In the genomic region with DNA sequence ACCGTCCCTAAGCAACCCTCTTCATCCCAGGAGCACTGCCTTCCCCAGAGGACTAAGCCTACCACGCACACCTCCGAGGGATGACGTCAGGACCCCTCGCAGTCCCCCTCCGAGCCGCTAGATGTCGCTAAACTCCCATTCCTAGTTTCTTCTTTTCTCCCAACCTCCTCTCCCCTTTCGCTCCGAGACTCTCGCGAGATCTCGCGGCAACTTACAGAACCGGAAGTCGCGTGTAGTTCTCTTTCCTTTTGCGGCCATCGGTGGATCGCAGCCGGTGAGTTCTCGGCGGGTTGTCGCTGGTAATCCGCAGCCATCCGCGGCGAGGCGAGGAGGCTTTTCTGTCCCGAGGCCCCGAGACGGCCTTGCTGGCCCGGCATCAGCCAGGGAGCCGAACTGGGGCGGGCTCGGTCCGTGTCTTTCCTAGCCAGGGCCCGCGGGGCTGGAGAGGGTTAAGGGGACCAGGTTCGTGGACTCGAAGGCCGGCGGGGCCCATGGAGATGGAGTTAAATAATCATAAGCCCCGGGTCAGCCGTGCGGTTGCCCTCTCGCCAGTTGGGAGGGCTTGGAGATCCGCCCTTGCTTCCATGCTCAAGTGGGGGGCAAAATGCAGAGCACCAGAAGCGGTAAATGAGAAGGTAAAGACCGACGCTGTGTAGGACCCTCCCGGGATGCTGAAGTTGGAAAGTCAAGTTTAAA, we compare ENCODE assay signal across 8 mouse cellular contexts. TPM values are rescaled to one million over a fixed set of nuclear protein-coding genes. Genes with fewer than 3 reads are reported as not detected.
A peak's percentile ranks its signal among the peaks of the same experiment; 100 is the strongest.
DNase-seq lines count a peak whose midpoint lies in the region; ATAC-seq and TF ChIP-seq lines count a peak whose summit lies in the region.

Gene Rpl26, plus strand, starts transcription at position 233 of the 696 bp plus-strand sequence.

- POLR2A ChIA-PET in Patski (lab: Charles Lee), result interaction anchor here (1.0 kb wide), 1 partner anchor 86 kb away, joined by 3 read pairs; no protein-coding TSS in a partner anchor

- peaks cover 16% of the 10 kb centered on the region for H3K4me1 ChIP-seq in hindbrain, embryonic 13.5 days (replicated peaks)

- H3K4me2 ChIP-seq in hindbrain, embryonic 13.5 days, result peak within 1 kb of the TSS; percentile 76

- DNase-seq in Patski (ENCODE audit: low read depth, low spot score), result peak; percentile 89
- peak; percentile 99 for DNase-seq in cerebellum, postnatal 14 days
- peak; percentile 97 to 99 for DNase-seq in frontal cortex, postnatal 14 days (ENCODE audit: low spot score in 2 of 2)
- DNase-seq in layer of hippocampus, postnatal 25 days (ENCODE audit: extremely low spot score in 1 of 2, low spot score in 1 of 2), result peak; percentile 96 to 99
- peak; percentile 99 for DNase-seq in lung, postnatal 25 days (ENCODE audit: low spot score)
- peak; percentile 100 for DNase-seq in retina, embryonic 14.5 days (ENCODE audit: low spot score)
- DNase-seq in thymus, postnatal 4 days, result peak; percentile 98

- H3K9me3 ChIP-seq in hindbrain, embryonic 13.5 days, result no peaks in the 10 kb centered on the region

- no peaks in the 10 kb centered on the region for H3K27me3 ChIP-seq in Patski
- H3K27me3 ChIP-seq in hindbrain, embryonic 13.5 days, result 0 out of 2 replicates have a peak, but pooled peaks cover 10% of the 10 kb centered on the region

- H3K9ac ChIP-seq in hindbrain, embryonic 13.5 days, result peak within 1 kb of the TSS; percentile 92

- TF ChIP-seq CTCF in Patski (IDR thresholded peaks at IDR 0.05), result peak; percentile 98

- CTCF ChIA-PET in Patski (lab: Charles Lee), result no interaction called here

- WGBS in hindbrain, embryonic 13.5 days, result under 1% methylated on average over 52 of the region's 52 CpGs

- in situ Hi-C loops in Patski (cut with MboI; ENCODE audit: low pct_unique_long_range_greater_than_20kb), result loop anchor here (5.0 kb wide), 1 partner anchor 71 kb away; no protein-coding TSS in a partner anchor

- peak; percentile 68 for ATAC-seq in Patski
- ATAC-seq in hindbrain, embryonic 13.5 days (ENCODE audit: low FRiP score), result peak; percentile 91

- peak within 1 kb of the TSS; percentile 94 for H3K27ac ChIP-seq in hindbrain, embryonic 13.5 days

- H3K36me3 ChIP-seq in hindbrain, embryonic 13.5 days, result peaks cover 38% of the 10 kb centered on the region

- H3K4me3 ChIP-seq in hindbrain, embryonic 13.5 days, result peak within 1 kb of the TSS; percentile 94

RNA-seq across cellular contexts. Expression of gene Rpl26, which starts in this region (rescaled TPM):
- polyA plus RNA-seq in Patski (2021), result 909 TPM
- polyA plus RNA-seq in hindbrain, embryonic 13.5 days (2015; fragmentation: Nextera tagmentation; extraction: Ambion mirVana), result 684 and 691 TPM in 2 replicates
- 100 to 1,000 TPM; 627 to 764 TPM for total RNA-seq in layer of hippocampus, postnatal 25 days (2021)

Comparison
In these comparisons a context has a peak if more than half of its experiments do, and no peak if none do; other contexts are left out.
1. Peak in every context shown above with its lines: DNase-seq, ATAC-seq, H3K4me3 ChIP-seq and H3K27ac ChIP-seq.